Mouse (Mus musculus): ENCODE data around the gene Gm15262.
"Not testable (repeated sequence)": the region's sequence is repeated elsewhere in the genome, so short reads cannot be mapped to it uniquely, and the experiment has no call there.

Gm15262 gene

GRCm38 (mm10) chrX:161287156-161287555 is at the start of gene Gm15262:
Gene Gm15262, plus strand, starts transcription at chrX:161287456.
- not testable (repeated sequence) for DNase-seq (ENCODE audit: low read depth)

DNA sequence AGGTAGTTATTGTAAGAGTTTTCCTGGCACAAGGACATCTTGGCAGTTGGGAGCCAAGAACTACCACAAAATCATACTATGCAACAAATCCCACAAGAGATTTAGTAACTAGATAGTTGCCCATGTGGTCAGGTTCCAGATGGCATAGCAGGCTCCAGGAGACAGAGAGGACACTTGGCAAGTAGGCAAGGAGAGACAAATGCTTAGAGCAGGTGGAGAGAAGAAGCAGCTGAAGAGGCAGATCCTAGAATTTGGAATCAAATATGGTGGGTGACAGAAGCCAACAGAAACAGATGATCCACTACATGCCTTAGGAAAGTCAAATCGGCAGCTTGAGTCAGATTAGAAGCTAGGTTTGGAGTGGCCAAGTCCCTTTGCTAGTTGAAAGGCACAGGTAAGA is 20.9 kb downstream of the Gm15262 start:
- no peak for DNase-seq (ENCODE audit: low read depth)

DNA sequence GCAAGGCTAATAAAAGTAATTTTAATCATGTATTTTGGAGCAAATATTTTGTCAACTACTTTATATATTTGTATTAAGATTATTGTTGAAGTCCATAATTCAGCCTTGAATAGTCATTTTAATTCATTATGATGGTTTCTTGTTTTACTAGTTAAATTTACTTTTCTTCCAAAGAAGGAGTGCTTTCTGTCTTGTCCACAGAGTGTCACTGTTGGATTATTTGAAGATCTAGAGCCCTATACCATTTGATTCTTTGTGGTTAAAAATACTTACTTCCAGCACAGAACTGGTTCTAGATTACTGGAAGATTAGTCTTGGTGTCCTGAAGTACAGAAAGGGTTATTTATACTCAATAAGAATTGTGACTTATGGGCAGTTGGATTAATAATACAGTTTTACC is 29.2 kb downstream of the Gm15262 start:
- DNase-seq (ENCODE audit: low read depth), result no peak

DNA sequence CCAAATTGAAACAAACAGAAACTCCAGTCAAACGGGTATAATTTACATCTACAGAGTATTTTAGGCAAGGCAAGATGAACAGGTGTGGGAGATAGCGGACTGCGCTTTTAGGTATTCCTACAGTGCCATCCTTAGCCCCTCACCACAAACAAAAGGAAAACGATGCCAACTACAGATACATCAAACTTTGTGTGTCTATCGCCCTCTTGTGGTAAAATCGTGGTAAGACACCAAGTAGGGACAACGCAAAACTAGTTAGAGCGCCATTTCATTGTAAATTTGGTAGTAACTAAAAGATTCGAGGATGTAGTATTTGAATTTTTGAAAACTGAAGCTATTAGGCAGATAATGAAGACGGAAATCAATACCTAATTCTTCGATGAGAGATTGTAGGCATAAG is 83.7 kb downstream of the Gm15262 start:
- no peak for DNase-seq (ENCODE audit: low read depth)

DNA sequence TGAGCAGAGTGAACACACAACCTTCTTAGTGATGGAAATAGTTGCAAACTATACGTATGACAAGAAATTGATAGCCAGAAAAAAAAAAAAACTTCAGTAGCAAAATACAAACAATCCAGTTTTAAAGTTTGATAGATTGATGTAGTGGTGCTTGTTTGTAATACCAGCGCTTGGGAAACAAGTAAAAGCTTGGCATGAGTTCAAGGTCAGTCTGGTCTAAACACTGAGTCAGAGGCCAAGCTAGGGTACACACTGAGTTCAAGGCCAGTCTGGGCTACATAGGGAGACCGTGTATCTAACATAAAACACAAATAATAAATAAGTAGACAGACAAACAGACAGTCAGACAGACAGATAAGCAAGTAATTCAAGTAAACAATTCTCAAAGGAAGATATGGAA is 84.2 kb downstream of the Gm15262 start:
- DNase-seq (ENCODE audit: low read depth), result no peak

- DNase-seq (ENCODE audit: low read depth), result no peak
Observed at GRCm38 (mm10) chrX:161375568-161375967, 88.3 kb downstream of the Gm15262 start.

DNA sequence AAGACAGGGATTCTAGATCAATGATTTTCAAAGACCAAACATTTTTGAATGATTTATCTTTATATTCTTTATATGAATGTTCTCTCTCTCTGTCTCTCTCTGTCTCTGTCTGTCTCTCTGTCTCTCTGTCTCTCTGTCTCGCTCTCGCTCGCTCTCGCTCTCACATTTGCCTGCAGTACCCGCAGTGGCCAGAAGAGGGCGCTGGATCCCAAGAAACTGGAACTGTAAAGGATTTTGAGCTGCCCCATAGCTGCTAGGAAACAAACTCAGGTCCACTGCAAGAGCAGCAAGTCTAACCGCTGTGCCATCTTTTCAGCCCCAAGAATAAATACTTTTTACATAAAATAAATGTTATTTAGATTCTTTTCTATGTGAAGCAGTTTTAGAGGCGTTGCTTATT is 98.5 kb downstream of the Gm15262 start:
- peak; percentile 3 for DNase-seq (ENCODE audit: low read depth)

DNA sequence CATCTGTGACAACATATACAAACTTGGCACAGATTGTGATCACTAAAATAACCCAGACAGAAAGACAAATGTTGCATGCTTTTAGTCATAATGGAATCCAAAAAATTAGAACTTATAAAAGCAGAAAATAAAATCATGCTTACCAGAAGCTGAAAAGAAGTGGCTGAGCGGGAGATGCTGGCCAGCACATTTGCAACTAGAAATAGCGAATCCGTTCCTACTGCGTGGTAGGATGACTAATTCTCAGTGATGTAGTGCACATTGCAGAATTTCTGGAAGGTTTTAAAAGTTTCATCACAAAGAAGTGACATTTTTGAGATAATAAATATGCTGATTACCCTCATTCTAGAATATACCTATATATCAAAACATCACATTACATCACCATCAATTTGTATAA is 100.7 kb downstream of the Gm15262 start:
- DNase-seq (ENCODE audit: low read depth), result no peak

DNA sequence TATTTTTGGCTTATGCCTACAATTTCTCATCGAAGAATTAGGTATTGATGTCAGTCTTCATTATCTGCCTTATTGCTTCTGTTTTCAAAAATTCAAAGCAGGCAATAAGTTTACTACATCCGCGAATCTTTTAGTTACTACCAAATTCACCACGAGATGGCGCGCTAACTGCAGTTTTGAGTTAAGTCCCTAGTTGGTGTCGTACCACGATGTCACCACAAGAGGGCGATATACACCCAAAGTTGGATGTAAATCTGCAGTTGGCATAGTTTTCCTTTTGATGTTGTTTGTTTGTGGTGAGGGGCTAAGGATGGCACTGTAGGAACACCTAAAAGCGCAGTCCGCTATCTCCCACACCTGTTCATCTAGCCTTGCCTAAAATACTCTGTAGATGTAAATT is 111.9 kb downstream of the Gm15262 start:
- peak; percentile 58 for DNase-seq (ENCODE audit: low read depth)

DNA sequence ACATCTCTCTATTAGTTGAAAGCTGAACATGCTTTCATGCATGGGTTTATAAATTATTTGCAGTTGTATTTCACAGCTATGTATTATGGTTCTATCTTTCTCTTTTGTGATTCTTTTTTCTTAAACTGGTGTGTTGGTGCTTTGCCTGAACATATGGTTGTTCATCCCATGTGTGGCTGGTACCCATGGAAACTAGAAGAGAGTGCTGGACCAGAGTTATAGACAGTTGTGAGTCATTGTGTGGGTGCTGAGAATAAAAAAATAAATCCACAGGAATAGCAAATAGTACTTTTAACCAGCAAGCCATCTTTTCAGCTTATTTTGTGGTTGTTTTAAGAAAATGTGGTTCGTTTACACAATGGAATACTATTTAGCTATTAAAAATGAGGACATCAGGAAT is 123.9 kb downstream of the Gm15262 start:
- DNase-seq (ENCODE audit: low read depth), result no peak

Data from naive thymus-derived CD4-positive, alpha-beta T cell, adult 2 months (primary cell).